Mouse (Mus musculus) CH12.LX (cell line): ENCODE measurements at regions not wholly inside any gene's neighbourhood (a gene's known extent, or its start where the extent isn't known, plus 50 kb on each side); places are given as distances from the start of the nearest gene placed in this dataset.

Source experiments
- DNase-seq: peaks from one replicate; pipeline ENCODE4 v3.0.0-alpha.2; 2013; ENCODE audit errors: extremely low read depth
- H3K27ac ChIP-seq: 2 replicates; pipeline ENCODE4 v1.5.1; 2012; ENCODE audit warnings: low read depth, mild to moderate bottlenecking, control low read depth, moderate library complexity; ENCODE audit not compliant: insufficient read depth
- H3K27me3 ChIP-seq: replicated peaks from 2 replicates; pipeline ENCODE3; 2012; ENCODE audit warnings: inconsistent platforms
- H3K36me3 ChIP-seq, 2 experiments: replicated peaks in 1 of 2; 2 replicates each; pipeline versions ENCODE3 to v1.6.1; 2012; ENCODE audit warnings: inconsistent platforms in 1 of 2, low read length in 1 of 2, mild to moderate bottlenecking in 1 of 2, mixed read lengths in 1 of 2, moderate library complexity in 1 of 2; ENCODE audit not compliant: control insufficient read depth in 1 of 2, insufficient read depth in 1 of 2
- H3K4me1 ChIP-seq, 2 experiments: 2 replicates each; pipeline ENCODE4 v1.6.1; 2012; ENCODE audit warnings: inconsistent platforms in 1 of 2, moderate library complexity in 1 of 2; ENCODE audit not compliant: insufficient read depth in 2 of 2, control insufficient read depth in 1 of 2
- H3K4me2 ChIP-seq: 2 replicates; pipeline ENCODE4 v1.6.1; 2012; ENCODE audit warnings: low read depth, mild to moderate bottlenecking, control low read depth; ENCODE audit not compliant: poor library complexity, insufficient read depth, severe bottlenecking
- H3K4me3 ChIP-seq, 3 experiments: fragments of 150-350 bp in 1 of 3; sonication (generic) in 1 of 3; replicated peaks in 1 of 3; 2 replicates each; pipeline versions ENCODE3 to v1.5.1; 2011 to 2012; ENCODE audit warnings: low read depth in 2 of 3, low read length in 2 of 3, mild to moderate bottlenecking in 2 of 3, moderate library complexity in 2 of 3, control low read depth in 1 of 3, improper control_type of control experiment in 1 of 3, inconsistent platforms in 1 of 3, mixed read lengths in 1 of 3; ENCODE audit not compliant: poor library complexity in 1 of 3
- H3K79me2 ChIP-seq: replicated peaks from 2 replicates; pipeline ENCODE4 v1.6.1; 2012; ENCODE audit warnings: mild to moderate bottlenecking, moderate library complexity; ENCODE audit not compliant: control insufficient read depth, poor library complexity, insufficient read depth, severe bottlenecking; ENCODE audit errors: extremely low read depth
- H3K9ac ChIP-seq: 2 replicates; pipeline ENCODE4 v1.6.1; 2012; ENCODE audit warnings: low read depth, mild to moderate bottlenecking, control low read depth, moderate library complexity; ENCODE audit not compliant: insufficient read depth
- H3K9me3 ChIP-seq: replicated peaks from 2 replicates; pipeline ENCODE3; 2012; ENCODE audit warnings: low read length, inconsistent platforms, mixed read lengths
- CTCF ChIP-seq, 2 experiments: IDR thresholded peaks in 1 of 2; conservative IDR thresholded peaks in 1 of 2; 2 replicates each; pipeline ENCODE4 v1.5.1; 2011 to 2012; ENCODE audit warnings: low read depth in 2 of 2, low read length in 2 of 2, improper control_type of control experiment in 1 of 2, inconsistent platforms in 1 of 2, mild to moderate bottlenecking in 1 of 2, moderate library complexity in 1 of 2
- E2F4 ChIP-seq: IDR thresholded peaks from 2 replicates; pipeline ENCODE4 v1.6.1; 2011; ENCODE audit warnings: low read depth, low read length, improper control_type of control experiment; ENCODE audit not compliant: insufficient replicate concordance
- ELF1 ChIP-seq: IDR thresholded peaks from 2 replicates; pipeline ENCODE4 v1.6.1; 2014; ENCODE audit warnings: low read depth, mild to moderate bottlenecking, inconsistent platforms, low read length, improper control_type of control experiment
- EP300 ChIP-seq: IDR thresholded peaks from 2 replicates; pipeline ENCODE4 v1.6.1; 2011; ENCODE audit warnings: low read length, improper control_type of control experiment
- ETS1 ChIP-seq: conservative IDR thresholded peaks from 2 replicates; pipeline ENCODE4 v1.6.1; 2012; ENCODE audit warnings: low read depth, mild to moderate bottlenecking, inconsistent platforms, low read length, improper control_type of control experiment, moderate library complexity
- GABPA ChIP-seq: IDR thresholded peaks from 2 replicates; pipeline ENCODE4 v1.6.1; 2012; ENCODE audit warnings: low read depth, low read length, improper control_type of control experiment, inconsistent platforms; ENCODE audit not compliant: insufficient replicate concordance
- JUN ChIP-seq: IDR thresholded peaks from 2 replicates; pipeline ENCODE4 v1.6.1; 2011; ENCODE audit warnings: low read depth, mild to moderate bottlenecking, low read length, improper control_type of control experiment, moderate library complexity; ENCODE audit not compliant: insufficient read depth
- JUND ChIP-seq: conservative IDR thresholded peaks from 2 replicates; pipeline ENCODE4 v1.6.1; 2011; ENCODE audit warnings: low read depth, low read length, improper control_type of control experiment
- KAT2A ChIP-seq: IDR thresholded peaks from 2 replicates; pipeline ENCODE4 v1.6.1; 2012; ENCODE audit warnings: low read length, improper control_type of control experiment, inconsistent platforms; ENCODE audit not compliant: insufficient replicate concordance
- MEF2A ChIP-seq: IDR thresholded peaks from 2 replicates; pipeline ENCODE4 v1.6.1; 2014; ENCODE audit warnings: low read depth, mild to moderate bottlenecking, inconsistent platforms, low read length, improper control_type of control experiment, borderline replicate concordance
- MXI1 ChIP-seq: IDR thresholded peaks from 2 replicates; pipeline ENCODE4 v1.6.1; 2011; ENCODE audit warnings: mild to moderate bottlenecking, low read depth, low read length, improper control_type of control experiment
- POLR2A ChIP-seq: IDR thresholded peaks from 2 replicates; pipeline ENCODE4 v1.6.1; 2011; ENCODE audit warnings: low read depth, mild to moderate bottlenecking, improper control_type of control experiment, low read length
- POLR2AphosphoS2 ChIP-seq: IDR thresholded peaks from 2 replicates; pipeline ENCODE4 v1.6.1; 2011; ENCODE audit warnings: low read depth, low read length, improper control_type of control experiment
- RAD21 ChIP-seq: IDR thresholded peaks from 2 replicates; pipeline ENCODE4 v1.6.1; 2011; ENCODE audit warnings: low read depth, mild to moderate bottlenecking, low read length, improper control_type of control experiment, moderate library complexity
- RCOR1 ChIP-seq: conservative IDR thresholded peaks from 2 replicates; pipeline ENCODE4 v1.6.1; 2012; ENCODE audit warnings: low read depth, mild to moderate bottlenecking, inconsistent platforms, low read length, improper control_type of control experiment
- SMC3 ChIP-seq: IDR thresholded peaks from 2 replicates; pipeline ENCODE4 v1.6.1; 2011; ENCODE audit warnings: low read depth, low read length, improper control_type of control experiment
- UBTF ChIP-seq: IDR thresholded peaks from 2 replicates; pipeline ENCODE4 v1.6.1; 2012; ENCODE audit warnings: low read depth, mild to moderate bottlenecking, inconsistent platforms, low read length, improper control_type of control experiment, moderate library complexity
- USF1 ChIP-seq: IDR thresholded peaks from 2 replicates; pipeline ENCODE4 v1.6.1; 2014; ENCODE audit warnings: low read depth, mild to moderate bottlenecking, inconsistent platforms, low read length, improper control_type of control experiment
- ZKSCAN1 ChIP-seq: IDR thresholded peaks from 2 replicates; pipeline ENCODE4 v1.6.1; 2012; ENCODE audit warnings: low read depth, inconsistent platforms, low read length, improper control_type of control experiment, borderline replicate concordance
- ZNF384 ChIP-seq: IDR thresholded peaks from 2 replicates; pipeline ENCODE4 v1.6.1; 2012; ENCODE audit warnings: low read depth, low read length, improper control_type of control experiment, inconsistent platforms
- dilution Hi-C: fragments of 300-500 bp; cut with MboI; formaldehyde crosslinking; loops from 2 replicates; pipeline ENCODE4 v1.14.3; 2020; ENCODE audit warnings: low sequenced_read_pairs; ENCODE audit not compliant: extremely low pct_unique_long_range_greater_than_20kb, extremely low pct_ligation_motif_present
- in situ Hi-C: fragments of 300-500 bp; cut with MboI; formaldehyde crosslinking; loops from 3 replicates; pipeline ENCODE4 v1.14.3; 2019; ENCODE audit warnings: low sequenced_read_pairs, low pct_ligation_motif_present, low pct_unique_long_range_greater_than_20kb, mixed read lengths

GRCm38 (mm10) chr12:16129243-16129642, 312.5 kb upstream of the Trib2 start:
- Histone ChIP-seq H3K9ac (no peak overlapping the region), H3K79me2 (no peaks in the 10 kb centered on the region), H3K4me2 (no peak overlapping the region), H3K27ac (no peak overlapping the region), H3K4me3 (no peak overlapping the region), H3K4me1 (peaks cover 6 to 23% of the 10 kb centered on the region in 2 experiments), H3K36me3 (no peaks in the 10 kb centered on the region), H3K27me3 (no peaks in the 10 kb centered on the region), H3K9me3 (no peaks in the 10 kb centered on the region)
- in situ Hi-C loops (no loop called here), dilution Hi-C loops (no loop called here)
- no peak for DNase-seq
- TF ChIP-seq ZNF384, result no peak
- no peak for TF ChIP-seq USF1

DNA sequence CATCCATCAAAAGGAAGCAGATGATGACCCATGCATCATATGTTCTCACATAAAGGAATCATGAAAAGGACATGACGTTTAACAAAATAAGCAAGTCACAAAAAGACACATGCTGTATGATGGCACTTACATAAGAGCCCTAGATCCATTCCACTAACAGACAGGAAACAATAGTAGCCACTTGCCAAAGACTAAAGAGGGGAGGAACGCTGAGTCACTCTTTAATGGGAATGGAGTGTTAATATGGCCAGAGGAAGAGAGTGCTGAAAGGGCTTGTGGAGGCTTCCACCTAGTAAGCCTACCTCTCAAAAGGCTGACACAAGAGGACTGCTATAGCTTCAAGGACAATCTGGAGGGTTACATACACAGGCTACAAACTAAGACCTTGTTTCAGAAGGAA, 308.2 kb upstream of the Trib2 start:
- dilution Hi-C loops (no loop called here), in situ Hi-C loops (no loop called here)
- DNase-seq, result no peak
- H3K4me1 ChIP-seq, result no peaks in the 10 kb centered on the region; a peak in 2 of 4 replicates
- H3K79me2 ChIP-seq, result no peaks in the 10 kb centered on the region
- no peaks in the 10 kb centered on the region for H3K36me3 ChIP-seq
- no peak overlapping the region for H3K4me2 ChIP-seq
- H3K4me3 ChIP-seq, result no peak overlapping the region
- TF ChIP-seq ELF1 (no peak), RCOR1 (no peak), SMC3 (no peak), E2F4 (no peak), ETS1 (no peak), UBTF (no peak), MXI1 (no peak)
- TF ChIP-seq, all 38 proteins: peak for 0
- Histone ChIP-seq H3K27ac (no peak overlapping the region), H3K9ac (no peak overlapping the region), H3K27me3 (no peaks in the 10 kb centered on the region), H3K9me3 (no peaks in the 10 kb centered on the region)

DNA sequence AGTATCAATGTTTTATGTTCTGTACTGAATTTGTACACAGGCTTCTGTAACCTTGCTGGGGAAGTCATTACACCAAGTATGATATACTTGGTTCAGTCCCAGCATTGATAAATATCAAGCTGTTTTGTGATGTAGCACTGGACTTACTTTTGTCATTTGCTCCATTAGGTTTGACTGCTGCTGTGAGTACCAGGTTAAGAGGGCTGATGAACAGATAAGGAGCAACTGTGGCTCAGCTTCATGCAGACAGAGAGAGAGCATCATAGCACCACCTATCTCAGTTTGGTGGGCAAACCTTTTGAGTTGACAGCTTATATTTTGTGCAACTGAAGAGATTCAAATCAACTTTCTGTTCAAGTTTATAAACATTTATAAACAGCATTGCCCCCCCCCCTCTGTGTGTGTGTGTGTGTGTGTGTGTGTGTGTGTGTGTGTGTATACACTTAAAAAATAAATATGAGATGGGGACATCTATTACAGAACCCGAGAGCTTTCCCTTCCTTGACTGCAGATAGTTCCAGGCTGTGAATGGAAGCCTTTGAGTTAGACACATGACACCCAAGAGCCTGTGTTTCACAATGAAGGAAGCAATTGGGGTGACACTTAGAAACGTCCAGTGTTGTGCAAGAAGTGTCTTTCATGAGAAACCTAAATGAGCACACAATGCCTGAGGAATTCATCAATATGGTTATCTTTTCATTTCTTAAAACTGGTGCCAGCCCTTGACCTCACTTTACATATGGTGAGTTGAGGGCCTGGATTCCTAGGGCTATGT, 305.8 kb upstream of the Trib2 start:
- Histone ChIP-seq H3K27ac (no peak overlapping the region), H3K9ac (no peak overlapping the region), H3K9me3 (no peaks in the 10 kb centered on the region), H3K27me3 (no peaks in the 10 kb centered on the region), H3K4me3 (no peak overlapping the region), H3K4me2 (no peak overlapping the region), H3K36me3 (no peaks in the 10 kb centered on the region), H3K4me1 (no peaks in the 10 kb centered on the region; a peak in 2 of 4 replicates), H3K79me2 (no peaks in the 10 kb centered on the region)
- dilution Hi-C loops (no loop called here), in situ Hi-C loops (no loop called here)
- no peak for TF ChIP-seq EP300
- no peak for TF ChIP-seq JUN
- TF ChIP-seq POLR2AphosphoS2, result no peak
- TF ChIP-seq KAT2A, result no peak
- TF ChIP-seq RAD21, result no peak
- TF ChIP-seq MEF2A, result no peak
- no peak for TF ChIP-seq JUND
- no peak for TF ChIP-seq SMC3
- no peak for TF ChIP-seq POLR2A
- TF ChIP-seq CTCF (conservative IDR thresholded peaks at IDR 0.05 in 1 of 2, IDR thresholded peaks at IDR 0.05 in 1 of 2; ENCODE audit: low read depth in 2 of 2, low read length in 2 of 2), result no peak
- no peak for TF ChIP-seq ETS1
- no peak for TF ChIP-seq GABPA
- TF ChIP-seq ZKSCAN1, result no peak
- no peak for TF ChIP-seq E2F4
- no peak for DNase-seq
